Mouse (Mus musculus) cortical plate, adult 2 months (tissue): ENCODE data around the gene She.

Experiments
- CTCF ChIP-seq: fragments of 200-500 bp; IDR thresholded peaks from 2 replicates; pipeline ENCODE4 v1.5.1; 2011; ENCODE audit warnings: mild to moderate bottlenecking, control low read depth, low read length; ENCODE audit not compliant: insufficient read depth; ENCODE audit errors: extremely low read depth
- POLR2A ChIP-seq: fragments of 200-500 bp; IDR thresholded peaks from 2 replicates; pipeline ENCODE4 v1.6.1; 2011; ENCODE audit warnings: mild to moderate bottlenecking, low read length, control low read depth; ENCODE audit not compliant: insufficient read depth; ENCODE audit errors: extremely low read depth

- TF ChIP-seq CTCF (no peak), POLR2A (no peak)
These were observed 33.9 kb downstream of the She start for GRCm38 (mm10) chr3:89865020-89865419.
